Mouse (Mus musculus) C2C12 (cell line): Measurements from ENCODE around the gene Ift140. TPM values are rescaled to one million over a fixed set of nuclear protein-coding genes. Genes with fewer than 3 reads are reported as not detected.

Experiments
- H3K27me3 ChIP-seq: one replicate; pipeline ENCODE4 v1.6.1; 2011; ENCODE audit not compliant: control insufficient read depth, insufficient read depth, insufficient read length
- H3K36me3 ChIP-seq: one replicate; pipeline ENCODE4 v1.6.1; 2011; ENCODE audit not compliant: control insufficient read depth, insufficient read depth
- H3K4me3 ChIP-seq: one replicate; pipeline ENCODE4 v1.5.1; 2011; ENCODE audit warnings: mild to moderate bottlenecking, control low read depth; ENCODE audit not compliant: poor library complexity, insufficient read depth, severe bottlenecking
- H3K79me2 ChIP-seq: one replicate; pipeline ENCODE4 v1.6.1; 2011; ENCODE audit not compliant: control insufficient read depth, insufficient read depth
- H3K79me3 ChIP-seq: one replicate; pipeline ENCODE4 v1.6.1; 2011; ENCODE audit warnings: low read depth, control low read depth
- H3ac ChIP-seq: one replicate; pipeline ENCODE3; 2011; ENCODE audit warnings: low read depth; ENCODE audit not compliant: control insufficient read depth, insufficient read length
- CEBPB ChIP-seq: IDR thresholded peaks from one replicate; pipeline ENCODE4 v1.6.1; 2011; ENCODE audit warnings: low read depth, mild to moderate bottlenecking, control low read depth, moderate library complexity
- CTCF ChIP-seq: IDR thresholded peaks from one replicate; pipeline ENCODE4 v1.5.1; 2011; ENCODE audit not compliant: control insufficient read depth, insufficient read depth, insufficient read length
- FOSL1 ChIP-seq: IDR thresholded peaks from one replicate; pipeline ENCODE4 v1.8.0; 2011; ENCODE audit warnings: mild to moderate bottlenecking, low read length; ENCODE audit not compliant: poor library complexity, insufficient read depth, severe bottlenecking
- MAX ChIP-seq: IDR thresholded peaks from one replicate; pipeline ENCODE4 v1.6.1; 2011; ENCODE audit warnings: mild to moderate bottlenecking, control low read depth
- MYOD1 ChIP-seq: IDR thresholded peaks from one replicate; pipeline ENCODE4 v1.6.1; 2011; ENCODE audit warnings: low read depth; ENCODE audit not compliant: control insufficient read depth, insufficient read length
- MYOG ChIP-seq: IDR thresholded peaks from one replicate; pipeline ENCODE4 v1.6.1; 2011; ENCODE audit not compliant: control insufficient read depth, insufficient read length; ENCODE audit errors: extremely low read depth
- USF1 ChIP-seq: IDR thresholded peaks from one replicate; pipeline ENCODE4 v1.6.1; 2011; ENCODE audit warnings: low read depth, mild to moderate bottlenecking, control low read depth, moderate library complexity
- polyA plus RNA-seq: library from polyadenylated mRNA; unstranded; fragments of >200 nt; fragmentation: generic; extraction: Trizol; gene quantifications from one replicate; pipeline ENCODE4 v1.2.1, GENCODE M21; 2012; ENCODE audit warnings: missing spikeins

Ift140 gene
- polyA plus RNA-seq, 1 experiment: 7.5 TPM

- no peak overlapping the region for H3ac ChIP-seq
- no peaks in the 10 kb centered on the region for H3K27me3 ChIP-seq
- H3K36me3 ChIP-seq: peaks cover 16% of the 10 kb centered on the region
- H3K79me2 ChIP-seq: peaks cover 26% of the 10 kb centered on the region
- TF ChIP-seq MAX (no peak), CEBPB (no peak), MYOD1 (no peak), CTCF (no peak), FOSL1 (no peak), USF1 (no peak), MYOG (no peak)
- H3K79me3 ChIP-seq: peaks cover 9% of the 10 kb centered on the region
- H3K4me3 ChIP-seq: no peak overlapping the region
These were observed 96.5 kb downstream of the Ift140 start for GRCm38 (mm10) chr17:25112423-25112810.

- H3K27me3 ChIP-seq: no peaks in the 10 kb centered on the region
These were observed 99.2 kb downstream of the Ift140 start for GRCm38 (mm10) chr17:25114908-25115645.

GRCm38 (mm10) chr17:25115664-25116432, 100.0 kb downstream of the Ift140 start, which contains the start of gene Telo2:
Telo2 (minus strand) TSS chr17:25115967.
- Histone ChIP-seq H3K4me3 (peak within 1 kb of the TSS; percentile 50), H3K27me3 (no peaks in the 10 kb centered on the region), H3K36me3 (peaks cover 11% of the 10 kb centered on the region), H3K79me2 (peaks cover 26% of the 10 kb centered on the region), H3K79me3 (peaks cover 9% of the 10 kb centered on the region), H3ac (peak within 1 kb of the TSS; percentile 94)
- TF ChIP-seq MAX (peak; percentile 97), FOSL1 (no peak)

More at GRCm38 (mm10) chr17:25114908-25115645, 99.2 kb downstream of the Ift140 start:
- peak overlapping the region; percentile 94 for H3ac ChIP-seq
- TF ChIP-seq USF1 (no peak), FOSL1 (no peak), MYOD1 (no peak), MAX (no peak), CEBPB (no peak), CTCF (no peak), MYOG (no peak)
- H3K4me3 ChIP-seq: peak overlapping the region; percentile 50
- peaks cover 9% of the 10 kb centered on the region for H3K79me3 ChIP-seq
- H3K36me3 ChIP-seq: peaks cover 11% of the 10 kb centered on the region
- H3K79me2 ChIP-seq: peaks cover 26% of the 10 kb centered on the region

- no peak overlapping the region for H3K4me3 ChIP-seq
- peaks cover 4% of the 10 kb centered on the region for H3K36me3 ChIP-seq
- no peak overlapping the region for H3ac ChIP-seq
- H3K79me3 ChIP-seq: peaks cover 9% of the 10 kb centered on the region
- H3K79me2 ChIP-seq: peaks cover 26% of the 10 kb centered on the region
- no peaks in the 10 kb centered on the region for H3K27me3 ChIP-seq
- TF ChIP-seq MYOD1 (no peak), MAX (no peak), CEBPB (no peak), FOSL1 (no peak), MYOG (no peak), CTCF (no peak), USF1 (no peak)
These were observed 101.4 kb downstream of the Ift140 start for GRCm38 (mm10) chr17:25117263-25117662.

- H3K36me3 ChIP-seq: no peaks in the 10 kb centered on the region
- H3K79me2 ChIP-seq: peaks cover under 1% of the 10 kb centered on the region
- no peak within 1 kb of the TSS for H3ac ChIP-seq
- no peak for TF ChIP-seq USF1
- TF ChIP-seq MYOD1: no peak
- TF ChIP-seq FOSL1: no peak
- no peak for TF ChIP-seq MAX
- TF ChIP-seq MYOG: no peak
- TF ChIP-seq CEBPB: no peak
- TF ChIP-seq CTCF: no peak
- H3K4me3 ChIP-seq: no peak within 1 kb of the TSS
- H3K79me3 ChIP-seq: no peaks in the 10 kb centered on the region
- peaks cover 19% of the 10 kb centered on the region for H3K27me3 ChIP-seq
These were observed 104.5 kb downstream of the Ift140 start, which contains the start of gene Ptx4 for GRCm38 (mm10) chr17:25120406-25120805. Ptx4 (plus strand) TSS chr17:25120760.
